Mouse (Mus musculus): ENCODE data around the gene Nav3.
A peak's percentile ranks its signal among the peaks of the same experiment; 100 is the strongest.
"Not testable (repeated sequence)": the region's sequence is repeated elsewhere in the genome, so short reads cannot be mapped to it uniquely, and the experiment has no call there.

The Nav3 gene

DNA sequence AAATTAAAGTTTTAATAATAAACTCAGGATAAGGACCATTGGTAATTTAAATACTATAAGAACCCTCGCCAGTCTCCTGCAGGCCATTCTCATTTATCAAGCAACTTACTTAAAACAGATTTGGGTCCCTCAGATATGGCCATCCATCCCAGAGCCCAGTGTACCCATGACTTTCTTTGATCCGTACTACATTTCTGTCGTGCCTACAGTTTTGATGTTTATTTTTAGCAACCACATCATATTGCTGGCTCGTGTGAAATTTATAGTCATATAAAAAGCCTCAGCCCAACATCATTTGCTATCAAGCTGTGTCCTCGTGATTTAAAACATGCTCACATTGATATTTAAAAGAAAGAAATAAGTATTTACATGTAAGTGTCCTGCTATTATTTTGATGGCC lies 394.8 kb downstream of the Nav3 start:
- DNase-seq (ENCODE audit: low spot score) = no peak

DNA sequence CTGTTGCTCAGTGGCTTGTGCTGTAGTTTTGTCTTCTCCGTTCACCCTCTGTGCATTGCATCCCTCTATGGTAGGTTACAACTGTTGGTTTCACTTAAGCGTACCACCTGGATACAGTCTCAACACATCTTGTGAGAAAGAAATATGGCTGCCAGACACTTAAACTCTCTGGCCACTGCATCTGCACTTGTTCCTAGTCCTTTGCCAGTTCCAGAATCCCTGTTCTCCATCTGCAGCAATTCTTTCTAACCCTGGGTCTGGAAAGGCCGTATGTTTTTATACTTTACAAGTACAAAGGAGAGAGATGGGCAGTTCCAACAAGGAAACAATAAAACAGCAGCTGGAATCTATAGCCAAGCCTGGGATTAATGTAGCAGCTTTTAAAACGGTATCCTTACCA lies 418.5 kb downstream of the Nav3 start:
- DNase-seq (ENCODE audit: low spot score) = no peak

DNA sequence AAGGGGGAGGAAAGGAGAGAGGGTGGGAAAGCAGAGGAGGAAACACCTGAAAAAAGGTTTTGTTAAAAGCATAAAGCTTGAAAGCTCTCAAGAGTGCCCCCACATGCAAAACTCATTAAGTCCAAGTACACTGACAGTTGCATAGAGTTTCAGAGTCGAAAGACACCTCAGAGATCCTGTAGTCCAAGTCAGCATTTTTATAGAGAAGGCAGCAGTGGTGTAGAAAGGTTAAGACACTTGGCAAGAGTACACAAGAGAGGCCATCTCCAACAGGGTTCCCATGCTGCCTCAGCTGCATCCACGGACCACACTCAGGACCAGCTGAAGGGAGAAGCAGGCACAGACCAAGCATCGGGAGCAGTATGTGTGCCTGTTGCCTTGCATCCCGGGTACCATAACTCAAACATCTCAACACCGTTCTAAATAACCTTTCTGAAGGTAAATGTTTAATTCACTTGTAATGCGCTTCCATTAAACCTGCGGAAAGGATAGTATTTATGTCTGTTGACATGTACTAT lies 421.4 kb downstream of the Nav3 start:
- no peak for DNase-seq (ENCODE audit: low spot score)

DNA sequence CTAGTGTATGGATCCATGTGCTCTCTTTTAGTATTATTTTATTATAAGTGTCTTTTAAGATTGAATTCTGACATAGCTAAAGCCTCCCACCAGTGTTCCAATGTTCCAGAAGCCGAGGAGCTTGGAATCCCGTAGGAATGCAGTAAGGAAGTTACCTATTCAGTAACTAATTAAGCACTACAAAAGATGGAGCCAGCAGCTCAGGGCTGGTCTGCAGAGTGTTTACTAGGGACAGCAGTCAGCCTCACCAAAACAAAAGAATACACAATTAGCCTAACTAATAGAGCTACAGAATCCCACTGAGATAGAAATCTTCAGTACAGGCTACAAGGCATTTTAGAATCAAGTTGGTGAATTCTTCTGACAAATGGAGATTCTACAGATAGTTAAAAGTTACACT lies 431.1 kb downstream of the Nav3 start:
- DNase-seq (ENCODE audit: low spot score) = not testable (repeated sequence)

DNA sequence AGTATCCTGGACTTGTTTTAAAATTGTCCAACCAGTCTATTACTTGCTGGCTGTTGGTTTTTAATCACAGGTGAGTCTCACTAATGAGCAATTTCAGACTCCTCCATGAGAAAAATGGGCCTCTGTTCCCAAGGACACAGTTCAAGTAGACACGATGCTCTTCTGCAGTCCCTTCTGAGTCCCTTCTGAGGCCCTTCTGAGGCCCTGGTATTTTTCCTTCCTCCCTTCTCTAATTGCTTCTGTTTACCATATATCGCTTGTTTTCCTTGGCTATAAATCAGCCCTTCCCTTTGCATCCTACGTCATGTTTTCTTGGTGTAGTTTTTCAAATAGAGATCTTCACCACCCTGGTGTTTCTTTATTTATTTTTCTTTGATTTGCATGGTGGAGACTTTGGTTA lies 433.9 kb downstream of the Nav3 start:
- DNase-seq (ENCODE audit: low spot score) = no peak

DNA sequence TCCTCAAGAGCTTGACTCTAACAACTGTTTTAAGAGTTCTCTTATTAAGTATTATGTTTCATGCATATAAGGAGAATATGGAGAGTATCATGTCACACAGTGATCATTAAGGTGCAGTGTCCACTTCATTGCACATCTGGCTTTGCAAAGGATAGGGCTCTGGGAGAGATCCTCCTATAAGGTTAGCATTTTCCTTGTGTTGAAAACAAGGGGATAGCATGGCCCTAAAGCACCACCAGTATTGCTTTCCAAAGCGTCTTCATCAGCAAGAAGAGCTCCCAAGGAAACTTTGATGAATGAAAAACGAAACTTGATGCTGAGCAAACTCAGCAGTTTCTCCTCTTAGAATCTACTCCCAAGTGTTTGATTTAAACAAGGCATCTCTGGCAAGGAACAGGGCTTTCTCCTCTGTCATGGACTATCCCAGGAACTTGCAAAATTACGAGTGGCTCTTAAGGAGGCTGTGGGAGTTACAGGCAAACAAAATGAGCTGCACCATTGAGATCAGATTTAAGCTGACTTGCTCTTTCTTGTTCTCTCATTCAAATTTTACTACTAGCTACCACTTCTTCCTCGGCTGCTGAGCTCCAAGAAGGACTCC lies 436.6 kb downstream of the Nav3 start:
- no peak for DNase-seq (ENCODE audit: low spot score)

DNA sequence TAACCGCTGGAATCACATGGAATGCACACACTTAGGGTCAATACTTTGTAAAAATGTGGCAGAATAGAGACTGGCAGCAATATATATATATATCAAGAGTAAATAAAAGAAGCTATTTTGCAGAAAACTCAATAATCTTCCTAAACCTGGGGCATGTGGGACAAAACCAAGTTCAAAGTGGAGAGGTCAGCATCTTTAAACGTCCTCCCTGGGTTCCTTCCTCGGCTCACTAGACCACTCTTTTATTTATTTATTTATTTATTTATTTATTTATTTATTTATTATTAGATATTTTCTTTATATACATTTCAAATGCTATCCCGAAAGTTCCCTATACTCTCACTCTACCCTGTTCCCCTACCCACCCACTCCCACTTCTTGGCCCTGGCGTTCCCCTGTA lies 454.7 kb downstream of the Nav3 start:
- DNase-seq (ENCODE audit: low spot score) = not testable (repeated sequence)

DNA sequence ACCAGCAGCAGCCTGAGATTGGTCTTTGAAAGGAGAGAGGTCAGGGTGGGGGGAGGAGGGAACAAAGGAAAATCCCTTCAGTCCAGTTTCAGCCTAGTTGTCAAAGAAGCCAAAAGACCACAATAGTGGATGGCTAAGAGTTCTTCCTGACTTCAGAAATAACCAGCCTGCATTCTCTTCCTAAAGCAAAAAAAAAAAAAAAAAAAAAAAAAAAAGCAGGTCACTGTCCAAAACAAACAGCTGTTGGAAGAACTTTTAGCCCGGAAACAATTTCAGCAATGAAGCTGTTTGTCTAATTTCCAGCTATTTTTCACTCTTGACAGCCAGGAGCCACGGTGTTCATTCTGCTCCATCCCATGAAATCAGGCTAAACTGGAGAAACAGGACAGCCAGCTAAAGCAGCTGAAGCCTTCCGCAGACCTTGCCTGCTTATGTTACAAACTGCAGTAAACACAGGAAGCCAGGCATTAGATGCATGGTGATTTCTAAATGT lies 455.2 kb downstream of the Nav3 start:
- DNase-seq (ENCODE audit: low spot score) = no peak

DNA sequence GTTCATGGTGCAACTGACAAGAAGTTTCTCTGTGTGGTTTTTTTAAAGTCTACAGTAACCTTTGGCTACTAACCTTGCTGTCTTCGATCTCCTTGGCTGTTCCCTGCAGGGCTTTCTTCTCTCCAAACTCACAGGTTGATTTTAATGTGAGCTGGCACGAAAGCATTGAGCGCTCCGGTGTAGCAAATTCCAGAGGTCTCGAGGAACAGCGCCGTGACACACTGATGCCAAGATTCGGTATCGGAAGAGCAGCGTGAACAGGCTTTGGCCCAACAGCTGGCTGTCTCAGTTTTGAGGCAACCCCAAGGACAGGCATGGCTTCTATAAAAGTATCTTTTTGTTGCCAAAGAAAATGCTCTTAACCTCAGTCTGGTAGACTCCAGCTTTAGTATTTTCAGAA lies 456.1 kb downstream of the Nav3 start:
- no peak for DNase-seq (ENCODE audit: low spot score)

DNA sequence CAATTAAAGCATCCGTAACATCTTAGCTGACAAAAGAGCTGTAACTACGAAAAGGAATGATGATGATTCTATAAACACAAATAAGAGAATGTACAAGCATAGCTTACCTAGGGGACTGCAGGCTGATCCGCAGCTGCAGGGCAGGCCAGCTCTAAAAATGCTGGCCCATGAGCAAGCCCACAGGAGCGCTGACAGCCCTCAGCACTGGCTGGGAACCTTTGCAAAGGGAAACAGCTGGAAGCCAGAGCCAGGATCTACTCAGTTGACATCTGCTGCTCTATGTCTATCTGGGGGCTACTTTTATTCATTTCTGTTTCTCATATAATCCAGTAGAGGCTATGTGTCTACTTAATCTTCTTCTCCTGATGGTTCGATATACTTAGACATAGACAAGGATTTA lies 461.7 kb downstream of the Nav3 start:
- no peak for DNase-seq (ENCODE audit: low spot score)

DNA sequence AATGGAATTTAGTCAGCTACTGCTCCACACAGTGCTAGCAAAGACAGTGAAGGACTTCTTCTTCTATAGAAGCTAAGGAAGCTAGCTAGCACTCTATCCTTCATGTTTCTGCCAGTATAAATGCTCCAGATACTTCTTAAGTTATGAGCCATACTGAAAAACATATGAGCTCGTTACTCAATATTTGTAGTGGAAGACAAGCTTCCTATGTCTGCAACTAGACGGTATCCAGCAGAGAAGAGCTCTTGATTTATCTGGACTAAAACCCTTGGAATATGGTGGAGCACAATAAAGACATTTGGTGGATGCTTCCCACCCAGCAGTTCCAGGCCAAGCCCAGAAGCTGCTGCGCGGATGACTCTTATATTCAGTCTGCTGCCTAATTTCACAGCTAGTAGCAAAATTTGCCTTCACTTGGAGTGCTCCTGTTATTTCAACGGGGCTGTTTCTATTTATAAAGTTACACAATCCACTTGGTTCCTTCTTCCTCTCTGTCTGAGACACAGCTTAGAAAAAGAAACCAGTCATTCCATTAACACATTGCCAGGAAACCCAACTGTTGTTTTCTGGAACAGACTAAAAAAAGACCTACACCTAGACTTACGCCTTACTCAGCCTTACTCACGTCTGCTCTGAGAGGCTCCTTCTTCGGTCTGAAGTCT lies 470.0 kb downstream of the Nav3 start:
- no peak for DNase-seq (ENCODE audit: low spot score)

DNA sequence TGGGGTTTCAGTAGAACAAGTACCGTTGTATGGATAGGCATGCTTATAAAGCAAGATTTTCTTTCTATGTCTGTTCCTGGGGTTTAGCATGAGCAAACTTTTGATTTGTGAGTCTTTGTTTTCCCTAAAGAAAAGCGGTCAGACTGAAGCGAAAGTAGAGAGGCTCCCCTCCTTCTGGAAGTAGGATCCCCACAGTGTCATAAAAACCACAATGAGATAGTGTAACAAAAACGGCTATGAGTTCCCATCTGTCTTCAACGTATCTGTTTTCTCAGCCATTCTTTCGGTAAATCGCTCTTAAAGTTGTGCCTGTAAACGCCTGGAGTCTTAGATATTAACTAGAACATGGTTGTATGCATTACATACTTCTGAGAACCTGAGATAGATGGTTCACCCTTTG lies 479.7 kb downstream of the Nav3 start:
- no peak for DNase-seq (ENCODE audit: low spot score)

DNA sequence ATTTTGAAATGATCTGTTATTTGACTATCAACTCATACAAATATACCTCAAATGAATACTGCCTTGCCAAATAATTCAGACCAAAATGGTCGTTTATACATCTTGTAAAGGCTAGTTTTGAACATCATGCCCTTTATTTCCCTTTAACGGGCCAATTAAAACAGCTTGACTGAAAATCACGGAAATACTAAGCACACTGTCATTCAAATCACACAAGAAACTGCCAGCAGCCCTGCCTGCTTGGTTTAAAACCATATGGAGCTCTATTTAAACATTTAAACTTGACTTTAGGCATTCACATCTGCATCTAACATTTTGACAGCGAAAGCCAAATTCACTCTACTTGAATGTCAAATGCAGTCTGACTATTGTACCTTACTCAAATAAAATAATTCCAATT lies 481.8 kb downstream of the Nav3 start:
- DNase-seq (ENCODE audit: low spot score) = no peak

DNA sequence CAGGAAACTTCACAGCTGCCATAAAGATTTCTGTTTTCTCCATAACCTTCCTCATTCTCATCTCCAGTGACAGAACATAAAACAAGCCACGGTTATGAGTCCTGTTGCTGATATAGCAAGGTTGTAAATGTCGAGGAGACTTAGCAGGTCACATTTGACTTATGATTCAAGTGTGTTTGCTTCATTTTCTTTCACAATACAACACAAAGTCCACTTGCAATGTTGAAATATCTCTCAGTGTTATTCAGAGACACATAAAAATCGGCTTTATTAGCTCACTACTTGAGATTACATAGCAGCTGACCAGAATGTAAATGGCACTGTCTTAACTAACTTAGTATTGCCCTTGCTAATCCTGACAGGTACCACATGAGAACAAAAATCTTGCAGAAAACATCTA lies 482.5 kb downstream of the Nav3 start:
- no peak for DNase-seq (ENCODE audit: low spot score)

DNA sequence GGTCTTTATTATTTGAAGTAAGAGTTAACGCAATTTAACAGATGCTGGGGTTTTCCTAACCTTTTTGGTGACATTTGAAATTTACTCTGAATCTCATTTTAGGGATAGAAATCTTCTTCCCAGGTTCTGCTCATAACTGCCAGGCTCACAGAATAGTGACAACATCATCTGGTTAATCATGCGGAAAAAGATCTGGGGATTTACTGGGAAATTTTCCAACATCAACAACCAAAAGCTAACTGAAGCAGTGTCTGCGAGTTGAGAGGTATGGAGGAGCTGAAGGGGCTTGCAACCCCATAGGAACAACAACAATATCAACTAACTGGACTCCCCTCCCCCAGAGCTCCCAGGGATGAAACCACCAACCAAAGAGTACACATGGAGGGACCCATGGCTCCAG lies 505.7 kb downstream of the Nav3 start:
- DNase-seq (ENCODE audit: low spot score) = no peak

DNA sequence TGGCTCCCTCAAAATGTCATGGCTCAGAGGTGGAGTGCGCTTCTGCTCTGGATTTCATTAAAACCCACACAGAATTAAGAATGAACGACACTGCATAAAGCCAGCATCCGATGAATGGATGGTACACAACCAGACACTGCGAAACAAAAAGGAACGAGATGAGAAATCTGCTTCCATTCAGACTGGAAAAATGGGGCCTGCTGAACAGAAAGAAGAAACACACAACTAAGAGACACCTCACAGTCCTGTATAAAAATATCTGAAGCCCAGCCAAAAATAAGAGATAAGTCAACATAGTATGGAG lies 526.7 kb downstream of the Nav3 start:
- DNase-seq (ENCODE audit: low spot score) = no peak

DNA sequence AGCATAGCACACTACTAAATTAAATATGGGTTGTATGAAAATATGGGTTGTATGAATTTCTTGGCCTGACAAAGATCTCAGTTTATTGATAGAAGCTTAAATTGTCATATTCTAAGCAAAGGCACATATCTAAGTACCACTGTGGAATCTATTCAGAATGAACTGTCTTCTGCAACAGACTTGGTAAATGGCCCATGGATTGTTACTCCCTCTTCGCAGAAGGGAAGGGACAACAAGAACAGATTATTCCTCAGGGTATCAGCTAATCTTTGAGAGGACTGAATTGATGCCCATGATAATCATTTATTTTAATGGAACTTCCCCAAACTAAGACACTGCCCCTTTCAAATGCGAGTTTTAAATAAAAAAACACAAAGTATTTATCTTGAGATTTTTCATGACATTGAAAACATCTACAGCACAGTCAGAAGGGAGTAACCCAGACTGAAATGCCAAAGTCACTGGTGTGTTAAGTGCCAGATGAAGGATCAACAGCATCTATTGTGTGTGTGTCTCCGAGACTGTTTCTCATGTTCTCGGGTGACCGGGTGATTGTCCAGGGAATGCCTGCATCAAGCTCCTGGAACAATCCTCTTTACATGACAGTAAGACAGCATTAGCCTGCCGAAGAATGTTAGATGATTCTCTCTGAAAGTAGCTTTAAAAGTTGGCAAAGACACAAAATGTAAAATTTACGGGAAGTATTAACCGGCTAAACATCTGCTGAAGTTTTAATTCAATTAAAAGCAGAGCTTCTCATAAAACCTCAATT lies 527.3 kb downstream of the Nav3 start:
- DNase-seq (ENCODE audit: low spot score) = no peak

DNA sequence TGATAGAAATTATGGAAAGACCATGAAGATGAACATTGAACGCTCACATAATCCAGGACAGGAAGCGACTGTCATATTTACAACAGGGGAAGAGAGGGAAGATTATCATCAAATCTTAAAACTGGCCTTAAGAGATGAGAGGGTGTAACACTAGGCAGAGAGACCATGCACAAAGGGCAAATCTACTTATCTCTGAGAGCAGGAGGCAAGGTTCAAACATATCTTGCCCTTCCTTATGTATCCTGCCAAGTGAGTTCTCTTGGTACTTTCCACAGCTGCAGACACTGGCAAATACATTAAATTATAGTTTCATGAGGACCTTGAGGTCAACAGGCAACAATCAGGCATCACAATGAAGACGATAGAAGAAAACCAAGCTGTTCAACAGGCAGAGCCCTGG lies 529.9 kb downstream of the Nav3 start:
- DNase-seq (ENCODE audit: low spot score) = no peak

DNA sequence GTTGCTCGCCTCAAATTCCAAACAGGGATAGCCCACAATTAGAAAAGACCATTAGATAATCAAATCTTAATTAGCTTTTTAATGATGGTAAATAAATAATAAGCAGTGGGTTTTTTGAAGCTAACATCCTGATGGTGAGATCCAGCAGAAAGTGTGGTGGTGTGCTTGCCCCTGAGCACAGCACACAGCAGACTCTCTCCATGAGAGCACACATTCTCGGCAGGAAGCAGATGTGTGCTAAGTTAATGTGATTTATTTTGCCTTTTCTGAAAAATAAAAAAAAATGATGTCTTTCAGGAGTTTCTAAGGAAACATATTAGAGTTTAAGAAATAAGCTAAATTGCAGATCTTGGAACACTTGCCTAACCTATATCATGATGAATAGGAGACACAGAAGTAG lies 531.9 kb downstream of the Nav3 start:
- no peak for DNase-seq (ENCODE audit: low spot score)

DNA sequence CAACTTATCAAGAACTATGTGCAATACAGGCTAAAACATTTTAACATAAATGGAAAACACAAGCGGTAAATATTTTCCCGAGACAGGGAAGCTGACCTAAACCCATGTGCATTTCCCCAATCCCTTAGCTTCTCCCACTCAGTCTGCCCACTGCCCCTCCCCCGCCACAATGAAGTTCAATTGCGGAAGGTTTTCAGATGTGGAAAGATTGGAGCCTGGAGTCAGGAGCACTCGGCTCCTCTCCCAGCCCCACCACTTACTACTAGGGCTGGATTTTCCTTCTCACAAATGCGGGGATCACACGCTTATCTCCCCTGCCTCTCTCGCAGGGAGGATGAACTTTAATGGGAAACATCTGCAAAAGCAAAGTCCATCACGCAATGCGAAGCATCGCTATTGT lies 534.6 kb downstream of the Nav3 start:
- DNase-seq (ENCODE audit: low spot score) = no peak

DNA sequence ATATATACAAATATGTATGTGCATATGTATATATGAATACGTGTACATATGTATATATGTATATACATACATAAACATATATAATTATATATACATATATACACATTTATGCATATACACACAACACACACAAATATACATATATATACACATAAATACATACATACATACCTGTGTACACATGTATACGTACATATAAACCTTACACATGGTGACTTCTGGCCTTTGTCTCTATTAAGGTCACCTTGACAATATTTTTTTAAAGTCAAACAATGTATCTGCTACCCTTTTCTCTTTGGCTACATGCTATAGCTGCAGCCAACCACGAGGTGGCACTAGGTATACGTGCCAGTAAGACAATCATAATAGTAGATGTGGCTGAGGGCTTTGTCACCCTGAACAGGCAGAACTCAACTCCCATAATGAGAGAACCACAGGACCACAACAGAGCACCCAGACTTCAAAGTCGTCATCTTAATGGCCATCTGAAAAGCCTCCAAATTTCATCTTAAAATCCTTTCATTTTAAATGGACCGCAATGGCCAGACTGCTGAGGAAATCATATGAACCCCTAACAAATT lies 535.3 kb downstream of the Nav3 start:
- DNase-seq (ENCODE audit: low spot score) = peak; percentile 29

DNA sequence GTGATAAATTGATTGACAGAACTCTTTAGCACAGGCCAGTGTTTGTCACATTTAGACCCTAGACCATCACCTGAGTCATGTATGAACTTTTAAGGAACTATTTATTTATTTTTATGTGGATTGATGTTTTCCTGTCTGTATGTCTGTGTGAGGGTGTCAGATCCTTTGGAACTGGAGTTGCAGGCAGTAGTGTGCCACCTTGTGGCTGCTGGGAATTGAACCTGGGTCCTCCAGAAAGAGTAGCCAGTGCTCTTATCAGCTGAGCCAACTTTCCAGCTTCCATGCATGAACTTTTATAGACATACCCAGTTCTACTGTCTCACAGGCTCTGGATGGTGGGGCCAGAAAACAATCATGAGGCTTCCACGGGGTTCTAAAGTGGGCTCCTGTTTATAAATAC lies 536.5 kb downstream of the Nav3 start:
- no peak for DNase-seq (ENCODE audit: low spot score)

DNA sequence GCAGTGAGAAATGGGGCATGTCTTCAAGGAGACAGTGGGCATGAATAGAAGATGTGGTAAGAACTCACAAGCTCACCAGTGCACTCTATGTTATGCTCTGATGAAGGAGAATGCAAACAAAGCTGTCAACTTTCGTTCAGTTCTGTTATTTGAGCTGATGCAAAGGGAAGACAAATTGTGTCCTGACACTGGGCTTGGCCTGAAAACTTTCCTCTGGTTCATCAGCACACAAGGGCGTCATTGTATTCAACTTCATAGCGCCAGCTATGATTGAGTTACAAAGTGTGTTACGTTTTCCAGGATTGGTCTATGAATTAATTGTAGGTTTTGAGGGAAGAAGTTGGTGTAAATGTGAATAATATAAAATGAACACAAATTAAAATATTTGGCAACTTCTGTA lies 548.8 kb downstream of the Nav3 start:
- DNase-seq (ENCODE audit: low spot score) = no peak
